Mouse (Mus musculus): ENCODE results near the gene Olfr433. TPM values are rescaled to one million over a fixed set of nuclear protein-coding genes. Genes with fewer than 3 reads are reported as not detected.
"Not testable (repeated sequence)": the region's sequence is repeated elsewhere in the genome, so short reads cannot be mapped to it uniquely, and the experiment has no call there.

Olfr433 gene
- 0.08 and 0.34 TPM in 2 replicates for polyA plus RNA-seq (2012; rRNA removed)

DNA sequence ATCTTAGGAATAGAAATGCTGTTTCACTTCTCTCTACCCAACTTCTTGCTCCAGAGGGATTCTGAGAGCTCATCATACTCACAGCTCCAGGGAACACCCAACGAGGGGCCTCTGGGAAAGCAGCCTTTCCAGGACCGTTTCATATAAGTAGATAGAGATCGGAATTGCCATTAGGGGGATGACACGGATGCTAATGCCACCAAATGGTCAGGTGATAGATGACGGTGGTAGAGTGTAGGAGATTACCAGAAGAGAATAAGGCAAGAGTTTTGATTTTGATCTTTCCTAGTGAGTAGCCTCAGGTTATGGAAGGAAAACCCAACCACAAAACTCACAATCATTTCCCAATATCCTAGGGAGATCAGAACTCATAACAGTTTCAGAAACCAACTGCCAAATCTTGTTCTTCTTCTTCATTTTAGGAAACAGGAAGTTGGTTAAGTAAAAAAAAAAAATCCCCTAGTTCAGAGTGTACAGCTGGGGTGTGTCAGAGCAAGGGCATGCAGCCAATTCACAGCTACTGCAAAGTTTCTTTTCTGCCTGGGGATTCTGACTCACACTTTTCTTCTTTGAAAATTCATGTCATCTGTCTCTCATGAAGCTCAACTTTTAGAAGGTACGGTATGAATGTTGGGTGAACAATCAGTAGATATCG lies at the start of gene Olfr433:
Olfr433 (plus strand) TSS at position 183 of the 655 bp plus-strand sequence.
- TF ChIP-seq CTCF (IDR thresholded peaks at IDR 0.05; ENCODE audit: insufficient read depth, low read length): no peak
- TF ChIP-seq POLR2A (IDR thresholded peaks at IDR 0.05; ENCODE audit: borderline replicate concordance, extremely low read depth, low read depth, low read length): no peak
- peak; percentile 24 for DNase-seq
- Histone ChIP-seq H3K4me3 (replicated peaks; ENCODE audit: extremely low read depth, low read depth, low read length) (no peak within 1 kb of the TSS), H3K4me1 (ENCODE audit: control insufficient read depth, insufficient read depth, low read length) (no peaks in the 10 kb centered on the region; the same call in 1 of the 2 replicates)
- WGBS: 58% methylated on average over 7 of the region's 7 CpGs

DNA sequence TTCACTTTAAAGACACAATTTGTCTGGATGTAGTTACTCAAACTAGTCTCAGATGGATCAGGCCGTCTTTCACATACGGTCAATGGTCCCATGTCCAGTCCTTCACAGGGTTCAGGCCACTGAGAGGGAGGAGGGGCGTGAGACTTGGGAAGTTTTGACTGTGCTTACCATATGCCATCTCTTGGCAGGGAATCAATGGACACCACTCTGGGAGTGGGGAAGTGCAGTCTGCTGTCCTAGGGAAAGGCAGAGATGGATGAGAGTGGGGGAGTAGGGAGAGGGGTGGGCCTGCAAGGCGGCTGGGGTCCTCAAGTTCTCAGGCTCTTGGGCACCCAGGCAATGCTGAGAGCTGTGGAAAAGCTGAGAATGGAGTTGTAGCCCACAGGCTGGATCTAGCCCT lies 45.5 kb upstream of the Olfr433 start:
- no peak for DNase-seq
- no peaks in the 10 kb centered on the region for H3K4me1 ChIP-seq (ENCODE audit: control insufficient read depth, insufficient read depth, low read length)
- 71% methylated on average over 4 of the region's 4 CpGs for WGBS
- no peak overlapping the region for H3K4me3 ChIP-seq (replicated peaks; ENCODE audit: extremely low read depth, low read depth, low read length)
- no peak for TF ChIP-seq CTCF (IDR thresholded peaks at IDR 0.05; ENCODE audit: insufficient read depth, low read length)
- TF ChIP-seq POLR2A (IDR thresholded peaks at IDR 0.05; ENCODE audit: borderline replicate concordance, extremely low read depth, low read depth, low read length): no peak

DNA sequence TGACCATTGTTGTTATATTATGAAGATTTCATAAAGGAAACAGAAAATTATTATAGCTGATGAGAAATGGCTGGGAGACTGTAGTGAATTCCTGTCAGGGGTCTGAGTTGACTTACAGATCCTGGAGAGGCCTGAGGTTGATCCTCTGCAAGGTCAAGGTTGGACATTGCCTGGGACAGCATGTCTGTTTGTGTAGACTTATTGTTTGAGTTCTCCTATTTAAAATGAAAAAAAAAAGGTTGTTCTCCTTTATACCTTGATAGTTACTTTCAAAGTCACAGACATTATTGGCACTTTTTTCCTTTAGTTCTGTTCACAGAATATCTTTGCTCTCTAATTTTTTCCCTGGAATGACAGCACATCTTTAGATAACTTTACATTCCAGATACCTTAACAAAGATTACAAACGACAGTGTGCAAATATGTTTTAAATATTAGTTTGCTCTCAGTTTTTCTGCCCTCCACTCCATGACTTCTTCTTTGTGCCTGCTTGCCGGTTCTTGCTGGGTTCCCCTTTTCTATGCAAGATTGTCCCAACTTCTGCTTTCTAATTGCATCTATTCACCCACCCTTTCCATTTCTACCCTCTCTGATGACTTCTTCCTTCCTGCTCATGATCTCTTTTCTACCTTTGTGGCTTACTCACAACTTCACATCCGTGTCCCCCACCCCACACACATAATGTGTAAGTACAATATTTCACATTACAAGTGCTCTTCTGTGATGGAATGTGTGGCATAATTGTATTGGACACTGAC lies 36.0 kb upstream of the Olfr433 start:
- not testable (repeated sequence) for H3K4me1 ChIP-seq (ENCODE audit: control insufficient read depth, insufficient read depth, low read length); H3K4me3 ChIP-seq (replicated peaks; ENCODE audit: extremely low read depth, low read depth, low read length); DNase-seq
- WGBS: 47% methylated on average over 2 of the region's 3 CpGs

DNA sequence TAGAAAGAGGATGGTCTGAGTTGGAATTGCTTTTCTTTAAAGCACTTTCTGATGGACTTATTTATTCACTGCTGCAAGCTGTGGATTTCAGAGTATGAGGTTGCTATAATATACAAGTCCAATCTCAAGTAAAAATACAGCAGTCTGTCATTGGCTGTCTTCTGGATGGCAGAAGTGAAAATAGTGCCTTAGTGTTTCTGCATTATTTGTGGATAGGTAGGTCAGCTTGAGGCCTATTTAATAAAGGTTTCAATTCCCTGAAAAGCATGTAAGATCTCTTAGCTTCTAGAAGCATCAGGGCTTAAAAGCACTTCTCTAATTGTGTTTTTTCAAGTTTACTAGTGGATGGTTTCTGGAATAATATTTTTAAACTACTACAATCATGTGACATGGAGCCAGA lies 33.5 kb upstream of the Olfr433 start:
- H3K4me1 ChIP-seq (ENCODE audit: control insufficient read depth, insufficient read depth, low read length); H3K4me3 ChIP-seq (replicated peaks; ENCODE audit: extremely low read depth, low read depth, low read length); DNase-seq: not testable (repeated sequence)

DNA sequence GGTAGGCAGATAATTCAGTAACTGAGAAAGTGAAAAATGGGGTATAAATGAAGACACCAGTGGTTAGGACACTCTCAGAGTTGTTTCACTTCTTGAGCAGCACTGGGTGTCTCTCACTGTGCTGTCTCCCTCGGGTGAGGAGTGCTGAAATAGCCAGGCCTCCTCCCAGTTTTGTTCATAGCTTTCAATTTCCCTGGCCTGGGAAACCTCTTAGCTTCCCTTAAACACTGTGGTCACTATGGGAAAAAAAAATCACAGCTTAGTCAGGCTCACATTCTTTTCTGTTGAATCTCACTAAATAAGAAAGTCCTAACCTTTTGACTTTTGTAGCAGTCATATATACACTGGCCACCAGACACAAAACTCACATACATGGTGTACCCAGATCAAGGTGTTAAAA lies 8.8 kb upstream of the Olfr433 start, which contains the start of gene Ifi205:
Ifi205 (minus strand) TSS at position 113 of the 400 bp plus-strand sequence.
- Histone ChIP-seq H3K4me1 (ENCODE audit: control insufficient read depth, insufficient read depth, low read length) (no peaks in the 10 kb centered on the region), H3K4me3 (replicated peaks; ENCODE audit: extremely low read depth, low read depth, low read length) (no peak within 1 kb of the TSS)
- no peak for DNase-seq
- WGBS: 23% methylated on average over 1 of the region's 1 CpGs
- TF ChIP-seq POLR2A (IDR thresholded peaks at IDR 0.05; ENCODE audit: borderline replicate concordance, extremely low read depth, low read depth, low read length) (no peak), CTCF (IDR thresholded peaks at IDR 0.05; ENCODE audit: insufficient read depth, low read length) (no peak)

DNA sequence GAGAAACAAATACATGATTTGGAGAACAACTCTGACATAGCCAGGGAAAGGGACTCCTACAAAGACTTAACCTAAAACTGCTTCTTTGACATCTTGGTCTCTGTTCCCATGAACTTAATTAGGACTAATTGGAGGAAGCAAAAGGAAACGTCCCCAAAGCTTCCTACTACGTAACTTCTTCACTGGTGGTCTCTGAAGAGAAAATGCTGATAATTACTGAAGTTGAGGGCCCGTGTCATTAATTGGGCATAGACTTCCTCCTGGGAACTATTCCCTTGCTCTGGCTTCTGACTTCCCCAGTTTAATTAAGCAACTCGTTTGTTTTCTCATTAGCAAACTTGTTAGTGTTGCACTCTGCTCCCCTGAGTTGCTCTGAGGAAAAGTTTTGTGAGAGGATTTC lies 4.7 kb upstream of the Olfr433 start:
- no peak for DNase-seq
- Histone ChIP-seq H3K4me1 (ENCODE audit: control insufficient read depth, insufficient read depth, low read length) (no peaks in the 10 kb centered on the region; the same call in 1 of the 2 replicates), H3K4me3 (replicated peaks; ENCODE audit: extremely low read depth, low read depth, low read length) (no peak overlapping the region)
- TF ChIP-seq CTCF (IDR thresholded peaks at IDR 0.05; ENCODE audit: insufficient read depth, low read length) (no peak), POLR2A (IDR thresholded peaks at IDR 0.05; ENCODE audit: borderline replicate concordance, extremely low read depth, low read depth, low read length) (no peak)
- 70% methylated on average over 4 of the region's 4 CpGs for WGBS

DNA sequence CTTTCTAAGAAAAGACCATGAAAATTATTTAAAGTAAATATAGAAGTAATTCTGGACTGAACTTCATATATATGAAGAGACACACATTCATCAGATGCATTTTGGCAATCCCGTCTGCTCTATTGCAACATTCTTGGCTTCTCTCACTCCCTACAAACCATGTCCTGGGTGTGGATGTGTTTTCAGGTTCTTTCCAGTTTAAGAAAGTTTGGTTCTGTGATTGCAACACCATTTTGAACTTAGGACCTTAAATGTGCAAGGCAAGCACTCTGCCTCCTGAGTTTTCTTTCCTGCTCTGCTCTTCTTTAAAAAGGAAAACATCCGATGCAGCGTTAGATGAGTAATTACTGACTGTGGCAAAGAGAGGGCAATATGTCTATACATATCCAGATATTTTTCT lies 2.0 kb upstream of the Olfr433 start:
- TF ChIP-seq POLR2A (IDR thresholded peaks at IDR 0.05; ENCODE audit: borderline replicate concordance, extremely low read depth, low read depth, low read length) (no peak), CTCF (IDR thresholded peaks at IDR 0.05; ENCODE audit: insufficient read depth, low read length) (no peak)
- 75% methylated on average over 3 of the region's 3 CpGs for WGBS
- H3K4me3 ChIP-seq (replicated peaks; ENCODE audit: extremely low read depth, low read depth, low read length): no peak overlapping the region
- H3K4me1 ChIP-seq (ENCODE audit: control insufficient read depth, insufficient read depth, low read length): no peaks in the 10 kb centered on the region; the same call in 1 of the 2 replicates
- DNase-seq: no peak

DNA sequence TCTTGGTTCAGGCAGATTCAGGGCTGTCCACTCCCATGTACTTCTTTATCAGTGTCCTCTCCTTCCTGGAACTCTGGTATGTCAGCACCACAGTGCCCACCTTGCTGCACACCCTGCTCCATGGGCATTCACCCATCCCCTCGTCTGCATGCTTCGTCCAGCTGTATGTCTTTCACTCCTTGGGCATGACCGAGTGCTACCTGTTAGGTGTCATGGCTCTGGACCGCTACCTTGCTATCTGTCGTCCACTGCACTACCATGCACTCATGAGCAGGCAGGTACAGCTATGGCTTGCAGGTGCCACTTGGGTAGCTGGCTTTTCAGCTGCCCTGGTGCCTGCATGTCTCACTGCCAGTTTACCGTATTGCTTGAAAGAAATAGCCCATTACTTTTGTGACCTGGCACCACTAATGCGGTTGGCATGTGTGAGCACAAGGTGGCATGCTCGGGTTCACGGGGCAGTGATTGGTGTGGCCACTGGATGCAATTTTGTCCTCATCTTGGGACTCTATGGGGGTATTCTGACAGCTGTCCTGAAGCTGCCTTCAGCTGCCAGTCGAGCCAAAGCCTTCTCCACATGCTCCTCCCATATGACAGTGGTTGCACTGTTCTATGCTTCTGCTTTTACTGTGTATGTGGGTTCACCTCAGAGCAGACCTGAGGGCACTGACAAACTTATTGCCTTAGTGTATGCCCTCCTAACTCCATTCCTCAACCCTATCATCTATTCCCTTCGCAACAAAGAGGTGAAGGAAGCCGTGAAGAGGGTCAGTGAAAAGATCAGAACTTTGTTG lies 1.8 kb downstream of the Olfr433 start:
- not testable (repeated sequence) for H3K4me1 ChIP-seq (ENCODE audit: control insufficient read depth, insufficient read depth, low read length); H3K4me3 ChIP-seq (replicated peaks; ENCODE audit: extremely low read depth, low read depth, low read length); DNase-seq
- WGBS: 80% methylated on average over 12 of the region's 12 CpGs

DNA sequence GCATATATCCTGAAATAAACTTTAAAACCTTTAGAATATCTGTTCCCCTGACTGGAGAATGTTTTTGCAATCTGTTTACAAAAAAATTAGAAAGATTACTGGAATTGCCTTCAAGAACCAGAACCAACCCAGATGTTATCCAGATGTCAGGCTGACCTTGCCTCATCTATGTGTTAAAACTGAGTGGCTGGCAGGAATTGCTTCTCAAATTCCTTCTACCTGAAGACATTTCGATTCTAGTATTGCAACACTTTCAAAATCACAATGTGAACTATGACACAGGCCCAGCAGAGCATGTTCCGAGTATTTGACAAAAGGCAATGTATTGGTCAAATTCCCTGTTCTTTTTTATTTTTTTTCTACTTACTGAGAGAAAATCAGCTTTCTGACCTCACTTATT lies 3.9 kb downstream of the Olfr433 start:
- H3K4me3 ChIP-seq (replicated peaks; ENCODE audit: extremely low read depth, low read depth, low read length): no peak overlapping the region
- DNase-seq: no peak
- H3K4me1 ChIP-seq (ENCODE audit: control insufficient read depth, insufficient read depth, low read length): no peaks in the 10 kb centered on the region; the same call in 1 of the 2 replicates
- TF ChIP-seq POLR2A (IDR thresholded peaks at IDR 0.05; ENCODE audit: borderline replicate concordance, extremely low read depth, low read depth, low read length): no peak
- TF ChIP-seq CTCF (IDR thresholded peaks at IDR 0.05; ENCODE audit: insufficient read depth, low read length): no peak
- 51% methylated on average over 2 of the region's 2 CpGs for WGBS

DNA sequence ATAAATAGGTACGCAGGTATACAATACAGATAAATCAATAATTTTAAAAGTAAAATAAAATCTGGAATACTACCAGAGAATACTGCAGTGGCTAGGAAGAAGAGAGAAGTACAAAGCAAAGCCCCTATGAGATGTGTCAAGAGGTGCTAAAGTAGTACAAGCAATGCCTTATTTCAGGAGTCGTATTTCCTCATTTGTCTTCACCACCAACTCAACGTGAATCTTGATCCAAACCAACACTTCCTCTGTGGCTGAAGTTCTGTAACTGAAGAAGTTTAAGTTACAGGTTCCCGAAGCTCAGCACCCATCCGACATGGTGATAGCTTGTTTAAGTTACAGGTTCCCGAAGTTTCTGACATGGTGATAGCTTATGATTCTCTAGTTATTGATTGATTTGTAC lies 7.7 kb downstream of the Olfr433 start:
- H3K4me3 ChIP-seq (replicated peaks; ENCODE audit: extremely low read depth, low read depth, low read length); H3K4me1 ChIP-seq (ENCODE audit: control insufficient read depth, insufficient read depth, low read length); DNase-seq: not testable (repeated sequence)
- WGBS: 68% methylated on average over 6 of the region's 6 CpGs
